Mouse (Mus musculus) CH12.LX (cell line): ENCODE results near the gene Itpka. TPM values are rescaled to one million over a fixed set of nuclear protein-coding genes. Genes with fewer than 3 reads are reported as not detected.

Experiments
- DNase-seq: peaks from one replicate; pipeline ENCODE4 v3.0.0-alpha.2; 2013; ENCODE audit errors: extremely low read depth
- H3K27ac ChIP-seq: 2 replicates; pipeline ENCODE4 v1.5.1; 2012; ENCODE audit warnings: low read depth, mild to moderate bottlenecking, control low read depth, moderate library complexity; ENCODE audit not compliant: insufficient read depth
- H3K27me3 ChIP-seq: replicated peaks from 2 replicates; pipeline ENCODE3; 2012; ENCODE audit warnings: inconsistent platforms
- H3K36me3 ChIP-seq, 2 experiments: replicated peaks in 1 of 2; 2 replicates each; pipeline versions ENCODE3 to v1.6.1; 2012; ENCODE audit warnings: inconsistent platforms in 1 of 2, low read length in 1 of 2, mild to moderate bottlenecking in 1 of 2, mixed read lengths in 1 of 2, moderate library complexity in 1 of 2; ENCODE audit not compliant: control insufficient read depth in 1 of 2, insufficient read depth in 1 of 2
- H3K4me1 ChIP-seq, 2 experiments: 2 replicates each; pipeline ENCODE4 v1.6.1; 2012; ENCODE audit warnings: inconsistent platforms in 1 of 2, moderate library complexity in 1 of 2; ENCODE audit not compliant: insufficient read depth in 2 of 2, control insufficient read depth in 1 of 2
- H3K4me2 ChIP-seq: 2 replicates; pipeline ENCODE4 v1.6.1; 2012; ENCODE audit warnings: low read depth, mild to moderate bottlenecking, control low read depth; ENCODE audit not compliant: poor library complexity, insufficient read depth, severe bottlenecking
- H3K4me3 ChIP-seq, 3 experiments: fragments of 150-350 bp in 1 of 3; sonication (generic) in 1 of 3; replicated peaks in 1 of 3; 2 replicates each; pipeline versions ENCODE3 to v1.5.1; 2011 to 2012; ENCODE audit warnings: low read depth in 2 of 3, low read length in 2 of 3, mild to moderate bottlenecking in 2 of 3, moderate library complexity in 2 of 3, control low read depth in 1 of 3, improper control_type of control experiment in 1 of 3, inconsistent platforms in 1 of 3, mixed read lengths in 1 of 3; ENCODE audit not compliant: poor library complexity in 1 of 3
- H3K79me2 ChIP-seq: replicated peaks from 2 replicates; pipeline ENCODE4 v1.6.1; 2012; ENCODE audit warnings: mild to moderate bottlenecking, moderate library complexity; ENCODE audit not compliant: control insufficient read depth, poor library complexity, insufficient read depth, severe bottlenecking; ENCODE audit errors: extremely low read depth
- H3K9ac ChIP-seq: 2 replicates; pipeline ENCODE4 v1.6.1; 2012; ENCODE audit warnings: low read depth, mild to moderate bottlenecking, control low read depth, moderate library complexity; ENCODE audit not compliant: insufficient read depth
- H3K9me3 ChIP-seq: replicated peaks from 2 replicates; pipeline ENCODE3; 2012; ENCODE audit warnings: low read length, inconsistent platforms, mixed read lengths
- CHD2 ChIP-seq: IDR thresholded peaks from 2 replicates; pipeline ENCODE4 v1.6.1; 2011; ENCODE audit warnings: low read length, improper control_type of control experiment
- E2F4 ChIP-seq: IDR thresholded peaks from 2 replicates; pipeline ENCODE4 v1.6.1; 2011; ENCODE audit warnings: low read depth, low read length, improper control_type of control experiment; ENCODE audit not compliant: insufficient replicate concordance
- ETS1 ChIP-seq: conservative IDR thresholded peaks from 2 replicates; pipeline ENCODE4 v1.6.1; 2012; ENCODE audit warnings: low read depth, mild to moderate bottlenecking, inconsistent platforms, low read length, improper control_type of control experiment, moderate library complexity
- HCFC1 ChIP-seq: IDR thresholded peaks from 2 replicates; pipeline ENCODE4 v1.6.1; 2012; ENCODE audit warnings: low read depth, mild to moderate bottlenecking, inconsistent platforms, low read length, improper control_type of control experiment
- IRF4 ChIP-seq: IDR thresholded peaks from 2 replicates; pipeline ENCODE4 v1.6.1; 2014; ENCODE audit warnings: low read depth, mild to moderate bottlenecking, inconsistent platforms, low read length, improper control_type of control experiment
- KAT2A ChIP-seq: IDR thresholded peaks from 2 replicates; pipeline ENCODE4 v1.6.1; 2012; ENCODE audit warnings: low read length, improper control_type of control experiment, inconsistent platforms; ENCODE audit not compliant: insufficient replicate concordance
- MAX ChIP-seq: IDR thresholded peaks from 2 replicates; pipeline ENCODE4 v1.6.1; 2011; ENCODE audit warnings: low read length, improper control_type of control experiment
- MAZ ChIP-seq: IDR thresholded peaks from 2 replicates; pipeline ENCODE4 v1.6.1; 2012; ENCODE audit warnings: low read depth, mild to moderate bottlenecking, inconsistent platforms, low read length, improper control_type of control experiment, moderate library complexity
- MXI1 ChIP-seq: IDR thresholded peaks from 2 replicates; pipeline ENCODE4 v1.6.1; 2011; ENCODE audit warnings: mild to moderate bottlenecking, low read depth, low read length, improper control_type of control experiment
- MYC ChIP-seq: IDR thresholded peaks from 2 replicates; pipeline ENCODE4 v1.6.1; 2011; ENCODE audit warnings: low read depth, mild to moderate bottlenecking, improper control_type of control experiment, low read length
- NELFE ChIP-seq: IDR thresholded peaks from 2 replicates; pipeline ENCODE4 v1.6.1; 2011; ENCODE audit warnings: low read depth, low read length, improper control_type of control experiment
- POLR2A ChIP-seq: IDR thresholded peaks from 2 replicates; pipeline ENCODE4 v1.6.1; 2011; ENCODE audit warnings: low read depth, mild to moderate bottlenecking, improper control_type of control experiment, low read length
- POLR2AphosphoS2 ChIP-seq: IDR thresholded peaks from 2 replicates; pipeline ENCODE4 v1.6.1; 2011; ENCODE audit warnings: low read depth, low read length, improper control_type of control experiment
- SIN3A ChIP-seq: IDR thresholded peaks from 2 replicates; pipeline ENCODE4 v1.6.1; 2012; ENCODE audit warnings: low read length, improper control_type of control experiment, inconsistent platforms
- TCF12 ChIP-seq: IDR thresholded peaks from 2 replicates; pipeline ENCODE4 v1.6.1; 2014; ENCODE audit warnings: low read depth, mild to moderate bottlenecking, inconsistent platforms, low read length, improper control_type of control experiment
- USF1 ChIP-seq: IDR thresholded peaks from 2 replicates; pipeline ENCODE4 v1.6.1; 2014; ENCODE audit warnings: low read depth, mild to moderate bottlenecking, inconsistent platforms, low read length, improper control_type of control experiment
- USF2 ChIP-seq: conservative IDR thresholded peaks from 2 replicates; pipeline ENCODE4 v1.6.1; 2011; ENCODE audit warnings: low read depth, low read length, improper control_type of control experiment
- ZC3H11A ChIP-seq: IDR thresholded peaks from 2 replicates; pipeline ENCODE4 v1.6.1; 2012; ENCODE audit warnings: low read depth, mild to moderate bottlenecking, inconsistent platforms, low read length, improper control_type of control experiment
- ZMIZ1 ChIP-seq: IDR thresholded peaks from 2 replicates; pipeline ENCODE4 v1.6.1; 2012; ENCODE audit warnings: low read depth, mild to moderate bottlenecking, inconsistent platforms, low read length, improper control_type of control experiment
- ZNF384 ChIP-seq: IDR thresholded peaks from 2 replicates; pipeline ENCODE4 v1.6.1; 2012; ENCODE audit warnings: low read depth, low read length, improper control_type of control experiment, inconsistent platforms
- dilution Hi-C: fragments of 300-500 bp; cut with MboI; formaldehyde crosslinking; loops from 2 replicates; pipeline ENCODE4 v1.14.3; 2020; ENCODE audit warnings: low sequenced_read_pairs; ENCODE audit not compliant: extremely low pct_unique_long_range_greater_than_20kb, extremely low pct_ligation_motif_present
- in situ Hi-C: fragments of 300-500 bp; cut with MboI; formaldehyde crosslinking; loops from 3 replicates; pipeline ENCODE4 v1.14.3; 2019; ENCODE audit warnings: low sequenced_read_pairs, low pct_ligation_motif_present, low pct_unique_long_range_greater_than_20kb, mixed read lengths
- polyA plus RNA-seq: library from polyadenylated mRNA; unstranded; fragments of >175 nt; gene quantifications from 2 replicates; pipeline ENCODE4 v1.2.1, GENCODE M21; 2012; ENCODE audit warnings: low read depth; ENCODE audit not compliant: insufficient read length
- total RNA-seq, 2 experiments: library from RNA; depleted of rRNA; stranded (reverse); fragments of 300-350 nt in 1 of 2; fragments of >200 nt in 1 of 2; gene quantifications; 2 replicates each; pipeline ENCODE4 v1.2.3; 2012 to 2014

The Itpka gene
- 0.25 and 0.34 TPM in 2 replicates for total RNA-seq (2012; rRNA removed)
- total RNA-seq (2014; rRNA removed), result 0.28 and 0.39 TPM in 2 replicates
- polyA plus RNA-seq, result 0.40 and 0.54 TPM in 2 replicates

GRCm38 (mm10) chr2:119741581-119742411, at the start of gene Itpka:
TSS of gene Itpka (plus strand) at chr2:119742337.
- Histone ChIP-seq H3K9ac (peak within 1 kb of the TSS; percentile 49), H3K27ac (no peak within 1 kb of the TSS), H3K27me3 (peaks cover 14% of the 10 kb centered on the region), H3K36me3 (no peaks in the 10 kb centered on the region), H3K4me3 (peak within 1 kb of the TSS; percentile 46 to 63 (median 58)), H3K9me3 (no peaks in the 10 kb centered on the region), H3K4me2 (peak within 1 kb of the TSS; percentile 41), H3K4me1 (peaks cover 6 to 27% of the 10 kb centered on the region in 2 experiments), H3K79me2 (no peaks in the 10 kb centered on the region)
- dilution Hi-C loops (no loop called here), in situ Hi-C loops (no loop called here)
- peak; percentile 66 for DNase-seq
- TF ChIP-seq POLR2AphosphoS2 (peak; percentile 37; the same call in 1 of the 2 replicates), MXI1 (peak; percentile 68; the same call in 1 of the 2 replicates), IRF4 (peak; percentile 54; the same call in 1 of the 2 replicates), NELFE (peak; percentile 72), KAT2A (no peak), USF1 (no peak), E2F4 (no peak), CHD2 (peak; percentile 72), POLR2A (peak; percentile 75; the same call in 1 of the 2 replicates), USF2 (no peak), ETS1 (no peak), SIN3A (peak; percentile 75), HCFC1 (0 out of 2 replicates have a peak, but pooled peaks have one; percentile 10), ZMIZ1 (peak; percentile 43; the same call in 1 of the 2 replicates), MAZ (peak; percentile 86), TCF12 (peak; percentile 32; the same call in 1 of the 2 replicates), ZNF384 (no peak), MAX (0 out of 2 replicates have a peak, but pooled peaks have one; percentile 19), ZC3H11A (no peak)
- TF ChIP-seq, all 38 proteins: peak for 12

GRCm38 (mm10) chr2:119694826-119695225, 47.3 kb upstream of the Itpka start:
- Histone ChIP-seq H3K4me2 (no peak overlapping the region), H3K9ac (no peak overlapping the region), H3K4me1 (peaks cover 6 to 70% of the 10 kb centered on the region in 2 experiments), H3K4me3 (no peak overlapping the region), H3K79me2 (no peaks in the 10 kb centered on the region; the same call in 1 of the 2 replicates), H3K27me3 (no peaks in the 10 kb centered on the region), H3K9me3 (no peaks in the 10 kb centered on the region), H3K36me3 (peaks cover 0 to 35% of the 10 kb centered on the region in 2 experiments), H3K27ac (no peak overlapping the region)
- dilution Hi-C loops, result no loop called here
- peak; percentile 12 for DNase-seq
- TF ChIP-seq MAZ, result no peak
- peak; percentile 16; the same call in 1 of the 2 replicates for TF ChIP-seq ZNF384
- TF ChIP-seq MYC, result peak; percentile 29; the same call in 1 of the 2 replicates
- in situ Hi-C loops, result loop anchor here (10.0 kb wide), 1 partner anchor 200 kb away; the partner anchor contains the start of gene Mga
